Comparison of ENCODE assay signal across 8 mouse cellular contexts in the genomic region with DNA sequence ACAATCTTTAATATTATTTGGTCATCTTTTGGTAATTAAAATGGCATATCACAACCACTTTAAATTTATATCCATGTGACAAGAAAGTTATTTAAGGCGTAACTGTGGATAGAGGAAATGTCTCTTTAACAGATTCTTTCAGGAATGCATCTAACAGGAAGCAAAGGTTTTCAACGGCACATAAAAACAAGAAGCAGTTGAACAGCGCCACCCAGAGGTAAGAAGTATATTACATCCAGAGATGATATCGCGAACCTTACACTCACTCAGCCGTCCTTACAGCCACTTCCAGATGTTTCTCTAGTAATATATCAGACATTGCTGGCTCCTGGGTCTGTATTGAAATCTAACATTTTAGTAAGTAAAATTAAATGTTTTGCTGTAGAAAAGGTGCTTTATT.
DNase-seq lines count a peak whose midpoint lies in the region; ATAC-seq and TF ChIP-seq lines count a peak whose summit lies in the region.

No protein-coding gene starts in this region.

- intact Hi-C loops in heart, postnatal 14 days (cut with DNase I): loop anchor here (5.0 to 10.0 kb wide), 5 partner anchors 276 to 624 kb away; no protein-coding TSS in a partner anchor
- intact Hi-C loops in left cerebral cortex, postnatal 14 days (cut with DNase I): loop anchor here (2.0 to 10.0 kb wide), 5 partner anchors 274 to 888 kb away; no protein-coding TSS in a partner anchor

- no peak overlapping the region for H3K4me2 ChIP-seq in heart, embryonic 11.5 days

- 1% methylated on average over 6 of the region's 6 CpGs for WGBS in heart, embryonic 11.5 days (ENCODE audit: insufficient replicate concordance)

- no peak overlapping the region for H3K4me3 ChIP-seq in heart, embryonic 11.5 days (ENCODE audit: low read depth, low read length)
- H3K4me3 ChIP-seq in E14TG2a.4 (replicated peaks; ENCODE audit: low read length): no peak overlapping the region

- peak; percentile 71 to 87 for DNase-seq in heart, adult 18-20 months
- peak; percentile 18 to 67 for DNase-seq in cerebellum, postnatal 36 days
- peak; percentile 51 to 79 for DNase-seq in heart, postnatal 14 days
- DNase-seq in left cerebral cortex, postnatal 14 days (ENCODE audit: low spot score in 2 of 2): peak; percentile 89 to 90
- peak; percentile 66 for DNase-seq in testis, postnatal 10 days (ENCODE audit: low spot score)

- ATAC-seq in heart, embryonic 11.5 days (replicated peaks; ENCODE audit: insufficient number of reproducible peaks, low FRiP score, low TSS enrichment): no peak
- ATAC-seq in monocyte, adult 5-6 weeks (replicated peaks; ENCODE audit: insufficient number of reproducible peaks, low FRiP score, low TSS enrichment, poor library complexity, severe bottlenecking): peak; percentile 47; the same call in 1 of the 2 replicates

- peak; percentile 76 for TF ChIP-seq CTCF in E14TG2a.4 (conservative IDR thresholded peaks at IDR 0.05; ENCODE audit: low read length)

- no peaks in the 10 kb centered on the region for H3K9me3 ChIP-seq in heart, embryonic 11.5 days (replicated peaks; ENCODE audit: control insufficient read depth, low read length)
- H3K9me3 ChIP-seq in E14TG2a.4 (ENCODE audit: low read length): no peaks in the 10 kb centered on the region

- no peak overlapping the region for H3K9ac ChIP-seq in heart, embryonic 11.5 days (ENCODE audit: low read depth, low read length)

- H3K36me3 ChIP-seq in heart, embryonic 11.5 days (ENCODE audit: control insufficient read depth, insufficient read depth, low read length): no peaks in the 10 kb centered on the region
- H3K36me3 ChIP-seq in E14TG2a.4 (ENCODE audit: insufficient read depth, low read length): no peaks in the 10 kb centered on the region

- H3K4me1 ChIP-seq in heart, embryonic 11.5 days (ENCODE audit: control insufficient read depth, insufficient read depth, low read length): peaks cover 10% of the 10 kb centered on the region
- peaks cover 14% of the 10 kb centered on the region for H3K4me1 ChIP-seq in E14TG2a.4 (replicated peaks; ENCODE audit: low read depth, low read length)

- H3K27ac ChIP-seq in heart, embryonic 11.5 days (ENCODE audit: low read depth, low read length): no peak overlapping the region

- H3K27me3 ChIP-seq in heart, embryonic 11.5 days (ENCODE audit: control insufficient read depth, insufficient read depth, low read length): peaks cover 2% of the 10 kb centered on the region; the same call in 1 of the 2 replicates
- H3K27me3 ChIP-seq in E14TG2a.4 (ENCODE audit: insufficient read depth, low read length): peaks cover 33% of the 10 kb centered on the region
